Mouse (Mus musculus) layer of hippocampus, adult 9-11 months (tissue): Measurements from ENCODE around the gene Senp7.

ENCODE experiments used
- DNase-seq: peaks from one replicate; pipeline ENCODE4 v3.0.0; 2022

Gene Senp7

GRCm38 (mm10) chr16:56139921-56140320, 91.8 kb downstream of the Senp7 start:
- no peak for DNase-seq

GRCm38 (mm10) chr16:56144876-56145555, 96.9 kb downstream of the Senp7 start:
- no peak for DNase-seq

GRCm38 (mm10) chr16:56147679-56148078, 99.5 kb downstream of the Senp7 start:
- no peak for DNase-seq

- no peak for DNase-seq
Measured at GRCm38 (mm10) chr16:56163466-56163865, 115.3 kb downstream of the Senp7 start.

- DNase-seq, result peak; percentile 68
Measured at GRCm38 (mm10) chr16:56170247-56170646, 122.1 kb downstream of the Senp7 start.

- DNase-seq, result no peak
Measured at GRCm38 (mm10) chr16:56175867-56176581, 127.9 kb downstream of the Senp7 start.

GRCm38 (mm10) chr16:56186863-56187262, 138.7 kb downstream of the Senp7 start:
- DNase-seq, result no peak

GRCm38 (mm10) chr16:56188198-56188597, 140.1 kb downstream of the Senp7 start:
- peak; percentile 73 for DNase-seq

- no peak for DNase-seq
Measured at GRCm38 (mm10) chr16:56204051-56204450, 155.9 kb downstream of the Senp7 start, which contains the start of gene Impg2. Gene Impg2, plus strand, starts transcription at chr16:56204313.

GRCm38 (mm10) chr16:56212740-56213139, 164.6 kb downstream of the Senp7 start:
- no peak for DNase-seq

GRCm38 (mm10) chr16:56227686-56228085, 179.5 kb downstream of the Senp7 start:
- DNase-seq, result no peak

- DNase-seq, result no peak
Measured at GRCm38 (mm10) chr16:56229455-56229854, 181.3 kb downstream of the Senp7 start.

- peak; percentile 63 for DNase-seq
Measured at GRCm38 (mm10) chr16:56231300-56231699, 183.2 kb downstream of the Senp7 start.

GRCm38 (mm10) chr16:56232736-56233135, 184.6 kb downstream of the Senp7 start:
- peak; percentile 3 for DNase-seq
